Mouse (Mus musculus) limb, embryonic 14.5 days (tissue): Measurements from ENCODE around the gene Map2k6. TPM values are rescaled to one million over a fixed set of nuclear protein-coding genes. Genes with fewer than 3 reads are reported as not detected.

Source experiments
- ATAC-seq: fragments of 200-750 bp; cut with Nextera tagmentation; 2 replicates; pipeline ENCODE4 v1.8.0; 2017; ENCODE audit warnings: low read depth, moderate number of reproducible peaks, moderate TSS enrichment; ENCODE audit not compliant: low FRiP score
- DNase-seq: peaks from one replicate; pipeline ENCODE4 v3.0.0-alpha.2; 2015; ENCODE audit warnings: low spot score
- H3K27ac ChIP-seq: fragments of 300-500 bp; sonication (generic); replicated peaks from 2 replicates; pipeline ENCODE4 v1.5.1; 2014; ENCODE audit warnings: low read depth, mild to moderate bottlenecking, low read length, moderate library complexity, mixed read lengths
- H3K27me3 ChIP-seq: fragments of 300-500 bp; sonication (generic); 2 replicates; pipeline ENCODE4 v1.6.1; 2014; ENCODE audit warnings: low read length, mixed read lengths; ENCODE audit not compliant: control insufficient read depth, insufficient read depth
- H3K36me3 ChIP-seq: fragments of 300-500 bp; sonication (generic); 2 replicates; pipeline ENCODE4 v1.6.1; 2014; ENCODE audit warnings: mild to moderate bottlenecking, low read length, moderate library complexity, mixed read lengths; ENCODE audit not compliant: control insufficient read depth, insufficient read depth
- H3K4me1 ChIP-seq: fragments of 300-500 bp; sonication (generic); 2 replicates; pipeline ENCODE4 v1.6.1; 2014; ENCODE audit warnings: antibody characterized with exemption, low read length, mixed read lengths; ENCODE audit not compliant: control insufficient read depth, insufficient read depth
- H3K4me2 ChIP-seq: fragments of 300-500 bp; sonication (generic); replicated peaks from 2 replicates; pipeline ENCODE4 v1.6.1; 2014; ENCODE audit warnings: low read depth, mild to moderate bottlenecking, low read length, moderate library complexity; ENCODE audit not compliant: severe bottlenecking
- H3K4me3 ChIP-seq: fragments of 300-500 bp; sonication (generic); replicated peaks from 2 replicates; pipeline ENCODE4 v1.5.1; 2014; ENCODE audit warnings: low read length
- H3K9ac ChIP-seq: fragments of 300-500 bp; sonication (generic); 2 replicates; pipeline ENCODE4 v1.6.1; 2014; ENCODE audit warnings: mild to moderate bottlenecking, low read depth, low read length, moderate library complexity; ENCODE audit not compliant: severe bottlenecking
- H3K9me3 ChIP-seq: fragments of 300-500 bp; sonication (generic); 2 replicates; pipeline ENCODE4 v1.6.1; 2016; ENCODE audit warnings: low read length; ENCODE audit not compliant: control insufficient read depth
- POLR2A ChIP-seq: fragments of 200-500 bp; IDR thresholded peaks from 2 replicates; pipeline ENCODE4 v1.8.0; 2012; ENCODE audit warnings: inconsistent platforms, mild to moderate bottlenecking, moderate library complexity, borderline replicate concordance; ENCODE audit not compliant: insufficient read depth, insufficient read length; ENCODE audit errors: extremely low read depth
- WGBS: fragments of 180-500 bp; shearing (Covaris S2); extraction: QIAGEN DNeasy Blood & Tissue Kit; methylation state at CpG from one replicate; pipeline ENCODE4 v1.1.7; 2014; 5-methylcytosine and 5-hydroxymethylcytosine counted together
- polyA plus RNA-seq, 2 experiments: library from polyadenylated mRNA; depleted of rRNA in 1 of 2; stranded (reverse) in 1 of 2; unstranded in 1 of 2; fragments of >200 nt; fragmentation: Nextera tagmentation in 1 of 2; extraction: Ambion mirVana in 1 of 2; gene quantifications; 2 replicates each; pipeline versions ENCODE4 v1.2.1 to v1.2.3; 2012 to 2014

Map2k6 gene
- polyA plus RNA-seq, 2 experiments: 17.4 to 23.7 TPM

DNA sequence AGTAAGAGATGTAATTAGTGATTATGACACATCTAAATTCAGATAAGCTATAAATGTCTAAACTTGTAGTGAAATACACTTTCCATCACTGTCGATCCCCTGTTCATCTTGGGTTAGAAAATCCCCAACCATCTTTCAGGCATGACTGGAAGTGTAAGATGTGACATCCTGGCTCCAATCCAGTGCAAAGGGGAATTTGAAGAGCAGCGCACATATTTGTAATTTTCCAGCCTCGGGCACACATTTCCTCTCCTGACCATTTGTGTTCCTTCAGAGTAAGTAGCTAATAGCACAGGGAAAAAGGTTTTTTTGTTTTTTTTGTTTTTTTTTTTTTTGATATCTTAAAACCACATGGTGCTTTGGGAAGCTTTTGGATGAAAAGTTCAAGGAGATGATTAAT is 146.5 kb downstream of the Map2k6 start:
- DNase-seq: no peak
- H3K27me3 ChIP-seq: no peaks in the 10 kb centered on the region
- H3K4me2 ChIP-seq: no peak overlapping the region
- H3K27ac ChIP-seq: no peak overlapping the region
- H3K36me3 ChIP-seq: no peaks in the 10 kb centered on the region
- peaks cover 2% of the 10 kb centered on the region; the same call in 1 of the 2 replicates for H3K9me3 ChIP-seq
- WGBS: 76% methylated on average over 3 of the region's 3 CpGs
- TF ChIP-seq POLR2A: no peak
- no peak for ATAC-seq
- H3K4me3 ChIP-seq: no peak overlapping the region
- no peaks in the 10 kb centered on the region for H3K4me1 ChIP-seq
- H3K9ac ChIP-seq: no peak overlapping the region

- Histone ChIP-seq H3K4me3 (no peak overlapping the region), H3K27me3 (no peaks in the 10 kb centered on the region), H3K9ac (no peak overlapping the region), H3K36me3 (no peaks in the 10 kb centered on the region), H3K9me3 (no peaks in the 10 kb centered on the region), H3K4me1 (no peaks in the 10 kb centered on the region), H3K4me2 (no peak overlapping the region), H3K27ac (no peak overlapping the region)
- WGBS: 66% methylated on average over 12 of the region's 12 CpGs
- ATAC-seq (no peak), DNase-seq (no peak)
- no peak for TF ChIP-seq POLR2A
Observed at GRCm38 (mm10) chr11:110551471-110551967, 152.6 kb downstream of the Map2k6 start.

- TF ChIP-seq POLR2A: no peak
- no peak overlapping the region for H3K4me3 ChIP-seq
- no peaks in the 10 kb centered on the region for H3K36me3 ChIP-seq
- 88% methylated on average over 12 of the region's 12 CpGs for WGBS
- H3K9ac ChIP-seq: no peak overlapping the region
- H3K4me1 ChIP-seq: no peaks in the 10 kb centered on the region
- no peak for ATAC-seq
- H3K9me3 ChIP-seq: no peaks in the 10 kb centered on the region
- H3K4me2 ChIP-seq: no peak overlapping the region
- no peaks in the 10 kb centered on the region for H3K27me3 ChIP-seq
- DNase-seq: no peak
- no peak overlapping the region for H3K27ac ChIP-seq
Observed at GRCm38 (mm10) chr11:110562320-110563081, 163.6 kb downstream of the Map2k6 start.

- Histone ChIP-seq H3K36me3 (no peaks in the 10 kb centered on the region), H3K9ac (no peak overlapping the region), H3K9me3 (no peaks in the 10 kb centered on the region), H3K4me3 (no peak overlapping the region), H3K4me1 (no peaks in the 10 kb centered on the region), H3K27ac (no peak overlapping the region), H3K27me3 (no peaks in the 10 kb centered on the region), H3K4me2 (no peak overlapping the region)
- TF ChIP-seq POLR2A: no peak
- WGBS: 50% methylated on average over 12 of the region's 12 CpGs
- ATAC-seq (no peak), DNase-seq (no peak)
Observed at GRCm38 (mm10) chr11:110563272-110563671, 164.3 kb downstream of the Map2k6 start.

DNA sequence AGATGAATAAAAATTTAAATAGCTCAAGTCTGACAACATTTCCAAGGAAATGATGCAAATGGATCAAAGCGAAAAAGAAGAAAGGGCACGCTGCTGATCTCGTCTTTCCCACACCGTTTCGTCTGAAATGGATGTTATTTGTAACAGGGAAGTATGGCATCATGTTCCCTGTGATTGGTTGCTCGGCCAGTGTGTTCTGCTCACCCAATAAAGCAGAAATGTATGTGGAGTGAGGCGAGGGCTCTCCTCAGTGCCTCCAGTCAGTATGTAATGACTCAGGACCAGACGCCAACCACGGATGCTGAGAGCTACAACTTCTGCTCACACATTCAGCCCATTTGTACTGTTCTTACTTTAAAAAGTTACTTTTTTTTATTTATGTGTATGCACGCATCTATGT is 164.9 kb downstream of the Map2k6 start:
- WGBS: 55% methylated on average over 10 of the region's 10 CpGs
- no peak overlapping the region for H3K9ac ChIP-seq

DNA sequence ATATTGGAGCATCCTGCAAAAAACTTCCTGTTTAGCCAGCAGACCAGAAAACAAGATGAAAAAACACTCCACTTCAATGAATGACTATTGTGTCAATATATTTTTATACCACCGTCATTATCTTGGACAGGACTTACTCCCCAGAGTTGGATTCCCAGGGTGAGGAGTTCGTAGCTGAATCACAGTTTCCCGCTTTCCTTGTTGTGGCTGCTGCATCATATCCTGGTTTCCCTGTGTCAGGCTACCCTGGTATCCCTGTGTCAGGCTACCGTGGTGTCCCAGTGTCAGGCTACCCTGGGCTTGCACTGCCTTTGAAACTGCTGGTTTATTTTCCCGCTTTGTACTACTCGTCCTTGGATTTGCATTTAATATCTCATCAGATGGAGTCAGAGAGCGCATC is 167.4 kb downstream of the Map2k6 start:
- Histone ChIP-seq H3K36me3 (no peaks in the 10 kb centered on the region), H3K9me3 (no peaks in the 10 kb centered on the region), H3K27ac (no peak overlapping the region), H3K27me3 (no peaks in the 10 kb centered on the region), H3K4me1 (no peaks in the 10 kb centered on the region), H3K4me2 (no peak overlapping the region), H3K9ac (no peak overlapping the region), H3K4me3 (no peak overlapping the region)
- no peak for DNase-seq
- no peak for TF ChIP-seq POLR2A
- ATAC-seq: no peak
- 85% methylated on average over 7 of the region's 7 CpGs for WGBS

More for the DNA sequence above, 164.9 kb downstream of the Map2k6 start:
- no peaks in the 10 kb centered on the region for H3K4me1 ChIP-seq
- no peak overlapping the region; the same call in 1 of the 2 replicates for H3K27ac ChIP-seq
- DNase-seq (no peak), ATAC-seq (no peak)
- no peaks in the 10 kb centered on the region for H3K9me3 ChIP-seq
- no peak for TF ChIP-seq POLR2A
- no peaks in the 10 kb centered on the region for H3K36me3 ChIP-seq
- H3K4me2 ChIP-seq: no peak overlapping the region
- H3K4me3 ChIP-seq: no peak overlapping the region
- H3K27me3 ChIP-seq: no peaks in the 10 kb centered on the region
